Mouse (Mus musculus) central nervous system, embryonic 14 days (tissue): ENCODE measurements around the gene Lmbr1. TPM values are rescaled to one million over a fixed set of nuclear protein-coding genes. Genes with fewer than 3 reads are reported as not detected.

Experiments used
- polyA plus RNA-seq: library from polyadenylated mRNA; depleted of rRNA; stranded (reverse); fragments of >200 nt; gene quantifications from 2 replicates; pipeline ENCODE4 v1.2.3, GENCODE M21; 2012; rRNA removed

The Lmbr1 gene
- 12.0 and 12.5 TPM in 2 replicates for polyA plus RNA-seq

GRCm38 (mm10) chr5:29378298-29379036 lies at the start of gene Lmbr1:
TSS of gene Lmbr1 (minus strand) at chr5:29378390.

GRCm38 (mm10) chr5:29195570-29196263 lies 182.5 kb downstream of the Lmbr1 start, which contains the start of gene Rnf32:
TSS of gene Rnf32 (plus strand) at chr5:29195992.

Other genes with a start within 250 kb of the Lmbr1 start
- 20.0 and 20.7 TPM in 2 replicates for gene Rnf32, start 182.4 kb downstream of the Lmbr1 start, polyA plus RNA-seq
- 15.8 and 17.1 TPM in 2 replicates for gene Nom1, start 56.3 kb upstream of the Lmbr1 start, polyA plus RNA-seq
- 0.15 and 0.18 TPM in 2 replicates for gene Mnx1, start 100.1 kb upstream of the Lmbr1 start, polyA plus RNA-seq
- gene Ube3c, start 190.9 kb upstream of the Lmbr1 start, polyA plus RNA-seq = 32.0 and 32.6 TPM in 2 replicates